Mouse (Mus musculus): Measurements from ENCODE around the gene Mtss1l.

Gene Mtss1l

GRCm38 (mm10) chr8:110740629-110741175 lies 19.4 kb downstream of the Mtss1l start:
- no peak for DNase-seq (ENCODE audit: low spot score)

DNA sequence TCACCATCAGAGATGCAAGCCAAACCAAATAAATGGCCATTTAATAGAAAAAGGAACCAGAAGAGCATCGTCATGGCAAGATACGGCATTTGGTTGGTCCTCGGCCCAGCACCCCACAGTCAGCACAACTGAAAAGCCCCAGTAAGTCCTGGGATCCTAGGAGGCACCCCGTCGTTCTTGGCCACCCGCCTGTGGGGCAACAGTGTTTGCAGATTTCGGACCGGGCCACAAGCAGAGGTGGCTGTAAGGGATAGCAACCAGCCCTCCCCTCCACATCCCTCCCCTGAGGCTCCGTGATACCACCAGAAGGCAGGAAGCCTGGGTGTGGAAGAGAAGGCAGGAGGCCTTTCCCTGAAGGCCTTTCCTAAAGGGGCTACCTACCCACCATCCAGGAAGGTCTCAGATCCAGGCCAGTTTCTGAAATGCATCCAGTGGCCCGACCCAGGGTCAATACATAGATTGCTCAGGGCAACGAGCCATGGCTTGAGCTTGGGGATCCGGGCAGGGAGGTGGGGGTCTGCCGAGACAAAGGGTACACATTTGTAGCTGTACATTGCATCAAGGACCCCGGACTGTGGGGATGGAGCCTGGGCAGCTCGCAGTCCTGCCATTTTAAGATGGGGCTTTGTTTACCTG lies 20.7 kb downstream of the Mtss1l start:
- DNase-seq (ENCODE audit: low spot score) = no peak

GRCm38 (mm10) chr8:110742452-110742818 lies 21.2 kb downstream of the Mtss1l start:
- no peak for DNase-seq (ENCODE audit: low spot score)

DNA sequence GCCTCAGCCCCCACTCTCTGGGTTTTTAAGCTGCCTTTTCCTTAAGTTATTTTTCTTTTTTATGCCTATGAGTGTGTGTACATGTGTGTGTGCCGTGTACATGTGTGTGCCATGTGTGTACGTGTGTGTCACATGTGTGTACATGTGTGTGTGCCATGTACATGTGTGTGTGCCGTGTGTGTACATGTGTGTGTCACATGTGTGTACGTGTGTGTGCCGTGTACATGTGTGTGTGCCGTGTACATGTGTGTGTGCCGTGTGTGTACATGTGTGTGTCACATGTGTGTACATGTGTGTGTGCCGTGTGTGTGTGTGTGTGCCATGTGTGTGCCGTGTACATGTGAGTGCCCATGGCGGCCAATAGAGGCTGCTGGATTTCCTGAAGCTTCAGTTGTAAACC lies 23.9 kb downstream of the Mtss1l start:
- DNase-seq (ENCODE audit: low spot score) = no peak

DNA sequence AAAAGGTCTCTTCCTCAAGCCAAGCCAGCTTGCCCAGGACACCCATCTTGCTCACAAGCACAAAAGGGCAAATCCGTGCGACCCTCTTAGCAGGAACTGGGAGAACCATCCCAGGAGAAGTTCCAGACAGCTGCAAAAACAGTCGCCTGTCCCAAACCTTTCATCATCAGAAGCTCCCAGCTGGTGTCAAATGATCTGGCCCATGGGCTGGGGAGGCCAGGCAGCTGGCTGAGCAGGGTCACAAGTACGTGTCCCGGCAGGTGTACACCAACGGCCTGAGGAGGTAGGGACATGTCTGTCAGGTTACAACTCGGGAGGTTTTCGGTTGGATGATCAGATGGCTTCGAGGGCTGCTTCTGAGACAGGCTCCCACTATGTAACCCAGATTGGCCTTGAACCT lies 25.4 kb downstream of the Mtss1l start:
- no peak for DNase-seq (ENCODE audit: low spot score)

DNA sequence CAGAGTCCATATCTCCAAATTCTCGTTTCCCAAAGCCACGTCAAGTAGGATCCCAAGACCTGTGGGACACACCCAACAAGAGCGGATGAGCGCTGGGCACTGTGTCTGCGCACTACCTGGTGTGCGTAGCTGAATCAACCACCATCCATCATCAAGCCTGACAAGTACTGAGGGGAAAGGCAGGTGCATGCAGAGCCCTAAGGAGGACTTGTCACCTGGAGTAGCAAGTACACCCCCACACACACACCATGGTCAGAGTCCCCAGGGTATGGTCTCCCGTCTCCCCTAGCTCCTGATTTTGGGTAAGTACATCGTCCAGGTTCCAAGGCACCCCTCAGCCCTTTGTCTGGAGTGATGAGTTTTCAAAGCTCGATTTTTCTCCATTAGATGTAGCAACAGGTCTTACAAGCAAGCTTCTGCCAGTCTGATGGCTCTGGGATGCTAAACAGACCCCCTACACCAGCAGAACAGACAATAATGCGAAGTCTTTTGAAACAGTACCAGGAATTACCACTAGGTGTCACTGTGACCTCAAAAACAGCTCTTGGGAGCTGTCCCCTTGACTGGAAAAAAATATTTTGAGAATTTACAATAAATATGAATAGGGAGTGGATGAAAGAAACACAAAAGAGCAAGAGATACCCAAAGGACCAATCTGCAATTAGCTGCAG lies 28.4 kb downstream of the Mtss1l start:
- DNase-seq (ENCODE audit: low spot score) = no peak

DNA sequence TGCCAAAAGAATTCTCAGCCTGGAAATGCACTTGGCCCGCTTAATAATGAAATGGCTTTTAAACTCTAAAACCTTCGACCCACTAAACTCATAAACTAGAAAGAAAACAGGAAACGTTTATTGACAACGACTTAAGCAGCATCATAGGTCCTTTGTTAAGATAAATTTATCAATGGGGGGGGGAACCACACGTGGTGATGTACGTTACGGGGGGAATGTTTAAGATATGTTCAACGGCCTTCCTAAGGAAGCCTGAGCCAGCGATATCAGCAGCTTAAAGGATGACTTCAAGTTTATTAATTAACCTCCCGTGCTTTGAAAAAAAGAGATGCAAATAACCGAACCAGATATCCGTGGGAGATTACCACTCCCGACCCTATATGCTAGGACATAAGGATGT lies 29.0 kb downstream of the Mtss1l start:
- DNase-seq (ENCODE audit: low spot score) = no peak

DNA sequence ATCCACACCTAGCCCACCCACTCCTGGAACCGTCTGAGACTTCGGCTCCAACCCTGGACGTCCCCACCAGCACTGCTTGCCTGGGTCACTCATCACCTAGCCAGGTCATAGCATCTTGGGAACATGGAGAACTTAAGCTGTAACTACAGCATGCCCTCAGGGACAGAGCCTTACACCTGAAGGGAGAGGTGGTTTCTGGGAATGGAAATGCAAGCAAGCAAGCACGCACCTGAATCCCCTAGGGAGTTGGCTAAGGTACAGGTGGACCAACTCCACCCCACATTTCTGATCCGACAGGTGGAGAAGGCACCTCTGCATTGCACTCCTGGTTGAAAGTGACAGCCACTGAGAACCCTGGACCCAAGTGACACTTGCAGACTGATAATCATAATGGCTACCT lies 30.2 kb downstream of the Mtss1l start:
- DNase-seq (ENCODE audit: low spot score) = no peak

DNA sequence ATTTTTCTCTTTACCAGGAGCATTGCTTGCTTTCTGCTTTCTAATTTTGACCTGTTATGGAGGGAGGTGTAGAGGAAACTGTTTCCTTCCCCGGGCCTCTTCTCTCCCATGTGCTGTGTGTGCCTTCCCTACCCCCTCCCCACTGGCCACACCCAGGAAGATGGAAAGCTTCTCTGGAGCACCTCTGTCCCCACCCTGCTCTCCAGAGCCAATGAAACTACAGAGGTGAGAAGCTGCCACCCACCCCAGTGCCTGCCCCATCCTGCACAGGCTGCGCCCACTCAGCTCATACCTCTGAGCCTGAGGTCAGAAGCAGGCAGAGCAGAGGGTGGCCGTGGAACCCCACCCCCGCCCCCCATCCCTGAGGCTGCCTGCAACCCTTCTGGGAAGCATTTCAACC lies 33.4 kb downstream of the Mtss1l start:
- DNase-seq (ENCODE audit: low spot score) = no peak

- DNase-seq (ENCODE audit: low spot score) = no peak
These were observed 34.4 kb downstream of the Mtss1l start for GRCm38 (mm10) chr8:110755511-110756170.

GRCm38 (mm10) chr8:110756196-110756595 lies 34.9 kb downstream of the Mtss1l start:
- DNase-seq (ENCODE audit: low spot score) = no peak

DNA sequence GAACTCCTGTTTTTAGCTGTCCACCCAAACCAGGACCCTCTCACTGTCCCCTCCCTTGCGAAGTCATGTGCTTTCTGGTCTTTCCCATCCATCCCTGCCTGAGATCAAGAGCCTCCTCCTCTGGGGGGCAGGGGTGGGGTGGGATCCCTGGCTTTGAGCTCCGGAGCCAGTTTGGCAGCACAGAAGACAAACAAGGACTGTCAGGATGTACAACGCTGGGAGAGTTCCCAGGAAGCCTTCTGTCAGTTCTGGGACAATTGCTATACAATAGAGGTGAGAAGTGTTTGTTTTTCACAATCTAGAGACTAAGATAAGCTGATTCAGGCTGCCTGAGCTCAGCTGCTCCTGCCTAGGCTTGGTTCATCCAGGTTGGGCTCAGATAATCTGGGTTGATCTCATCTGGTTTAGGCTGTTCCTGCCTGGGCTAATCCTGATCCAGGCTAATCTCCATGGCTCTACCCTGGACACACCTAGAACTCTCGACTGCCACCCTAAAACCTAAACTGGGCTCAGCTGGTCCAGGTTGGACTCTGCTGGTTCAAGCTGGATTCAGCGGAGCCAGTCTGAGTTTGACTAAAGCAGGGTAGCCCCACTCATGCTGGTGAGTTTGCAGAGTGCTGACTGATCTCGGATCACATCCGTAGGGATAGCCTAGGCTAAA lies 39.1 kb downstream of the Mtss1l start:
- no peak for DNase-seq (ENCODE audit: low spot score)

DNA sequence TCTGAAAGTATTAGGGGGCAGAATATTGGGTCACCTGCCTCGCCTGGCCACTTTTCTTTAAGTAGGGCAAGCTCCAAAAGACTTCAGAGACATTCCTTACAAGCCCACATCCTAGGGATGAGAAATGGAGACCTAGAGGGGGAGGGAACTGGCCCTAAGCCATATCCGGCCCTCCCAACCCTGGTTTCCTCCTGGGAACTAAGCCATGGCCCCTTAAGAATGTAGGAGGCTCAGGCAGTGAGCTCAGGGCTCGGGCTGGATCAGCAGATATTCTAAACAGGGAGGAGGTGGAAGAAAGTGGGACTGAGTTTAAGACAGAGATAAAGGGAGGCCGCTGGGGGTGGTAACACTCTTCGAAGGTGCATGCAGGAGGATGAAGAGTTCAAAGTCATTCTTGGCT lies 39.9 kb downstream of the Mtss1l start:
- DNase-seq (ENCODE audit: low spot score) = no peak

DNA sequence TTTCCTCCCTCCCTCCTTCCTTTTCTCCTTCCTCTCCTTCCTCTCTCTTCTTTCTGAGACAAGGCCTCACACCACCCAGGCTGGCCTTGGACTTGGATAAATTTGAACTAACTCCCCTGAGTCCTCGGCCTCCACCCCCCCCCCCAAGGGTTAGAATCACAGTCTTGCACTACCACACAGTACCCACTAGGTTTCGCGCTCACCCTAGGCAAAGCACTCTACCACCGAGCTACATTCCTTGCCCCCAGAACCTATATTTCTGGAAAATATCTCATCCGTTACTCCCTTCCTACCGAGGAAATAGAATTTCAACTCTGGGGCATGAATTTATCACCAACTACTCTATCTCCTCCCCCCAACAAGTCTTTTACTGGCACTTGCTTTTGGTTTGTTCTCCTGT lies 40.7 kb downstream of the Mtss1l start:
- DNase-seq (ENCODE audit: low spot score) = no peak

DNA sequence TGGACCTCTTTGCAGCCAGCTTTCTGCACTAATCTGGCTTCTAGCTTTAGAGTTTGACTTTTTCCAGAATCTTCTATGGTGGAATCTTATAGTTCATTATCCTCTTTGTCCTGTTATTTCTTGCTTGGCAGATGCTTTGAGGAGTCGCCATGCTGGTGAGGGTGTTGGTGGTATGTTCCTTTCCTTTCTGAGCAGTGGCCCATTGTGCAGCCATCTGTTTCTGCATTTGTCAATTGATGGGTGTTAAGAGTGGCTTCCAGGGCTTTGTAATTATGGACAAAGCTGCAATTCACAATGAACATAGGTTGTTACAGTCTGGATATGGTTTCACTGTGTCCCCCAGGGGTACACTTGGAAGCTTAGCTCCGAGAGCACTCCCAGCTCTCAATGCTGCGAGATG lies 43.4 kb downstream of the Mtss1l start:
- DNase-seq (ENCODE audit: low spot score) = no peak

- DNase-seq (ENCODE audit: low spot score) = no peak
These were observed 46.0 kb downstream of the Mtss1l start for GRCm38 (mm10) chr8:110767261-110767660.

GRCm38 (mm10) chr8:110772452-110772851 lies 51.2 kb downstream of the Mtss1l start:
- no peak for DNase-seq (ENCODE audit: low spot score)

GRCm38 (mm10) chr8:110774047-110774446 lies 52.8 kb downstream of the Mtss1l start:
- DNase-seq (ENCODE audit: low spot score) = no peak

DNA sequence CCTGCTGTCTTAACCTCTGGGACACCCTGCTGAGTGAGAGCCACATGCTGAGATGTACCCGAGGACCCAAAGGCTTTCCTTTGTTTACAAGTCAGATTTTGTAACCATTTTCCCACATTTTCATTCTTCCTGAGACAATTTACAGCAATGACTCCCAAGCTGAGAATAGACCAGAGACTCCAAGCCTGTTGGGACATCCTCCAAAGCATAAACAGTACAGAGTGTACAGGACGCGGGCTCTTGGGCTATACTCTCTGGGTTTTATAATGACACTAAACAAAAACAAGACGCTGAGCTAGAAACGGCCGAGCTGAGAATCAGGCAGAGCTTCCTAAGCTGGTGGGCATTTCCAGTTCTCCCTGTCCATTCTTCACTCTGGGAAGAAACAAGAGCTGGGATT lies 53.4 kb downstream of the Mtss1l start:
- DNase-seq (ENCODE audit: low spot score) = no peak

DNA sequence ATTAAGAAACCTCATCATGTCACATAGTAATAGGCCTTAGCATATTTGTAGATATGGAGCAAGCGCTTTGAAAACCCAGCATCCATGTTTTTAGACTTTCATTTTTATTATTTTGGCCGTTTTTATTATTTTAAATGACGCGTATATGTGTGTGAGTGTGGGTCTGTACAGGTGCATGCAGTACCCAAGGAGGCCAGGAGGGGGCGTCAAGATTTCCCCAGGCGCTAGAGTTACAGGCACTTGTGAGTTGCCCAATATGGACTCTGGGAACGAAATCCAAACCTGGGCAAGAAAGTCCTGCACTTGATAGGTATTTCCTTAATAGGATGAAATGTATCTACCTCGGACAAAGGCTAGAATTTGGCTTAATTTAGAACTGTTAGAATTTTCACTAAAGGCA lies 54.0 kb downstream of the Mtss1l start:
- DNase-seq (ENCODE audit: low spot score) = no peak

- no peak for DNase-seq (ENCODE audit: low spot score)
These were observed 54.4 kb downstream of the Mtss1l start for GRCm38 (mm10) chr8:110775721-110776120.

DNA sequence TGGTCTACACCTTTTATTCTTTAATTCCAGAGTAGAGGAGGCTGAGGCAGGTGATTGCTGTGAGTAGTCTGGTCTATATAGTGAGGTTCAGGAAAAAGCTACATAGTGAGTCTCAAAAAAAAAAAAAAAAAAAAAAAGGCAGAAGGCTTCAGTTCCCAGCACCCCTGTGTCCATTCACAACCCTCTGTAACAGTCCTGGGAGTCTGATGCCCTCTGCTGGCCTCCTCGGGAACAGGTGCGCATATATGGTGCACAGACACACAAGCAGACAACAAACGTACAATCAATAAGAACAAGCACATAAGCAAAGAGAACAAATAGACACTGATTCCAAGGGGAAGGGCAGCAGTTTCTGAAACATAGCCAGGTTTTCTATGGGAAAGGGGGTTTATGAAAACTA lies 55.1 kb downstream of the Mtss1l start:
- no peak for DNase-seq (ENCODE audit: low spot score)

All from spleen, adult 12 weeks (tissue).